Mouse (Mus musculus): ENCODE measurements around the gene Ascl1. TPM values are rescaled to one million over a fixed set of nuclear protein-coding genes. Genes with fewer than 3 reads are reported as not detected.

Ascl1 gene
- total RNA-seq (2017), result not detected in 2 replicates

- no peak for ATAC-seq (replicated peaks; ENCODE audit: low read depth, poor library complexity, severe bottlenecking)
Measured at GRCm38 (mm10) chr10:87493576-87493975, at the start of gene Ascl1. Ascl1 (minus strand) TSS chr10:87493660.

GRCm38 (mm10) chr10:87534172-87534571 lies 40.7 kb upstream of the Ascl1 start:
- no peak for ATAC-seq (replicated peaks; ENCODE audit: low read depth, poor library complexity, severe bottlenecking)

- no peak for ATAC-seq (replicated peaks; ENCODE audit: low read depth, poor library complexity, severe bottlenecking)
Measured at GRCm38 (mm10) chr10:87521646-87522045, 28.2 kb upstream of the Ascl1 start, which contains the start of gene Pah. Pah (plus strand) TSS chr10:87521795.

DNA sequence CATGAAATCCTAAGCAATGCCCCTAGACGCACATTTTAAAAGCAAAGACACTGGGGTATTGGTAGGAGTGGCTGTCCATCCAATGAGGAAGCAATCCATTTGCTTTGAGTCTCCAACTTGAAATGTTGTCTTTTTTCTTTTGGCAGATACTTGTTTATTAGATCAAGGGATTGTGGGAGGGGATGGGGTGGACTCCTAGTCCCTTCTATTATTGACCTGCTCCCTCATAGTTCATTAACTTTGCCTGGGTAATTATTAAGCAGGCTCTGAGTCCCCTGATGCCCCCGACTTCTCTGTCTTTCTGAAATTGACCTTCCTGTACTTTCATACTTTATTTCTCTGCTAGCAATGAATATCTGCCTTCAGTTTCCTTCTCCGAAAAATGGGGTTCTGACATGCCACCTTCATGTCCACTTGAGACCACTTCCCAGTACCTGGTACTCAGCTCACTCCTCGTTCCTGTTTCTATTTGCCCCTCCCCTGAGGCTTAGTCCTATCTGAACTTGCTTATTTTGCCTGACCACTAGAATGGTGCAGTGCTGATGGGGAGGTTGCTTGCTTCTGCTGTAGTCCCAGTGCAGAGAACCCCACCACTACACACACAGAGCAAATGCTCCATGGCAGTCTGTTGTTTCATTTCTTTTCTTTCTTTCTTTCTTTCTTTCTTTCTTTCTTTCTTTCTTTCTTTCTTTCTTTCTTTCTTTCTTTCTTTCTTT lies 27.1 kb upstream of the Ascl1 start:
- no peak for ATAC-seq (replicated peaks; ENCODE audit: low read depth, poor library complexity, severe bottlenecking)

- no peak for ATAC-seq (replicated peaks; ENCODE audit: low read depth, poor library complexity, severe bottlenecking)
Measured at GRCm38 (mm10) chr10:87518585-87518984, 25.1 kb upstream of the Ascl1 start.

- peak; percentile 42; the same call in 1 of the 2 replicates for ATAC-seq (replicated peaks; ENCODE audit: low read depth, poor library complexity, severe bottlenecking)
Measured at GRCm38 (mm10) chr10:87513052-87513451, 19.6 kb upstream of the Ascl1 start.

GRCm38 (mm10) chr10:87508581-87508980 lies 15.1 kb upstream of the Ascl1 start:
- ATAC-seq (replicated peaks; ENCODE audit: low read depth, poor library complexity, severe bottlenecking), result no peak

DNA sequence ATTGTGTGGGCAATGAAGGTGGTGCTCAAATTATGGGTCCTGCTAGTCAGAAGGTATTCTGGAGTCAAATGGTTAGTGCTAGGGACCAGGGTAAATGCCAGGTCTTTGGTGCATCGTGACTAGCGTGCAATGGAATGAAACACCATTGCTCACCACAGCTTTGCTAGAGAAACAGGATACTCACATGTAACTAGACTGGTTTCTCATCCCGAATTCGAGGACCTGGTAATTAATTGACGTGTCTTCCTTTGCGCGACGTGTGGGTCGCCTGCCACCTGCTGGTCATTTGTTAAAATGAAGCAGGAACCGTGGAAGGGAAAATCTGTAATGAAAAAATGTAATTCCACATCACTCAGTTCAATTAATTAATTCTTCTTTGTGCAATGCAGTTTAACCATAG lies 10.5 kb upstream of the Ascl1 start:
- peak; percentile 71; the same call in 1 of the 2 replicates for ATAC-seq (replicated peaks; ENCODE audit: low read depth, poor library complexity, severe bottlenecking)

- no peak for ATAC-seq (replicated peaks; ENCODE audit: low read depth, poor library complexity, severe bottlenecking)
Measured at GRCm38 (mm10) chr10:87502283-87502682, 8.8 kb upstream of the Ascl1 start.

DNA sequence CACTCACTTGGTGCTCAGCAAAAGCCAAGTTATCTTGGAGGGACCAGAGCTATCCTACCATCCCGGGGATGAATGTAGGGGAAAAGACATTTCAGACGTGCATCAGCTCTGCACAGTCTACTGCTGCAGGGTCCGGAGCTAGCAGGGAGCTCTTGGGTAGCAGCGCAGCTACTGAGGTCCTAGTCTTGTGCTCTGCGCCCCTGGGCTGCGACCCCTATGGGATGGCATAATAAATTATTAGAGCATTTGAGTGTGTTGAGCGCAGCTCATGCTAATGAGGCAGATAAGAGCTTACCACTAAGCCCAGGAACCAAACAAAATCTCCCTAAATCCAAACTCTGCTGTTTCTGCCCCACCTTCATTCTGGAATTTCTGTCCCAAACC lies 8.2 kb upstream of the Ascl1 start:
- ATAC-seq (replicated peaks; ENCODE audit: low read depth, poor library complexity, severe bottlenecking), result no peak

- ATAC-seq (replicated peaks; ENCODE audit: low read depth, poor library complexity, severe bottlenecking), result no peak
Measured at GRCm38 (mm10) chr10:87500926-87501658, 7.6 kb upstream of the Ascl1 start.

- no peak for ATAC-seq (replicated peaks; ENCODE audit: low read depth, poor library complexity, severe bottlenecking)
Measured at GRCm38 (mm10) chr10:87497056-87497455, 3.6 kb upstream of the Ascl1 start.

GRCm38 (mm10) chr10:87494596-87494995 lies 1.1 kb upstream of the Ascl1 start:
- peak; percentile 20; the same call in 1 of the 2 replicates for ATAC-seq (replicated peaks; ENCODE audit: low read depth, poor library complexity, severe bottlenecking)

- ATAC-seq (replicated peaks; ENCODE audit: low read depth, poor library complexity, severe bottlenecking), result no peak
Measured at GRCm38 (mm10) chr10:87494176-87494575, 716 bp upstream of the Ascl1 start.

DNA sequence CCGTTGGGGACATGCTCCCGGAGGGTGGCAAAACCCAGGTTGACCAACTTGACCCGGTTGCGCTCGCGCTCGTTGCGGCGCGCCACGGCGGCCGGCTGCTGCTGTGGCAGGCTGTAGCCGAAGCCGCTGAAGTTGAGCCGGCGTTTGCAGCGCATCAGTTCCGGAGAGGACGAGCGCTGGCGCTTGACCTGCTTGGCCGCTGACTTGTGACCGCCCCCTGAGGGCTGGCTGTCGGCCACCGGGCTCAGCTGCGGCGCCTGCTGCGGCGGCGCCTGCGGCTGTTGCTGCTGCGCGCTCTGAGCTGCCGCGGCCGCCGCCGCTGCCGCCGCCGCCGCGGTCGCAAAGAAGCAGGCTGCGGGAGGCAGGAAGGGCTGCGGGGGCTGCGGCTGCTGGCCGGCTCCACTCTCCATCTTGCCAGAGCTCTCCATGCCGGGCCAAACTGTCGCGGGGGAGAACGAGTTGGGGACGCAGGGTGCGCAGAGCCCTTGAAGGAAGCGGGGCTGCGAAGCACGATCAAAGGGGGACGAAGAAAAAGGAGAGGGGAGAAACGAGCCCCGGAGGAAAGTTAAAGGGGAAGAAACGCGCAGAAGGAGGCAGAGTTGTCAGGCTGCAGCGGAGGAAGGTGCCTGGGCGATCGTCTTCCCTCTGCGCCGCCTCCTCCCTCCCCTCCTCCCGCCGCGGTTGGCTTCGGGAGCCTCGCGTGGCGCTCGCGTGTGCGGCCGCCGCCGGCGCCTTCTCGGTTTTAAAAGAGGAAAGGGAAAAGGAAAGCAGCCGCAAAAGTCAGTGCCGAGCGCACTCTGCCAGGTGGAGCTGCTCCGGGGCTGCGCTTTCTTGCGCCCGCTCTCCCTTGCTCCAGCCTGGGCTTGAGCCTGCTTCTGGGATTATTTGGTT lies 554 bp downstream of the Ascl1 start:
- peak; percentile 45; the same call in 1 of the 2 replicates for ATAC-seq (replicated peaks; ENCODE audit: low read depth, poor library complexity, severe bottlenecking)

DNA sequence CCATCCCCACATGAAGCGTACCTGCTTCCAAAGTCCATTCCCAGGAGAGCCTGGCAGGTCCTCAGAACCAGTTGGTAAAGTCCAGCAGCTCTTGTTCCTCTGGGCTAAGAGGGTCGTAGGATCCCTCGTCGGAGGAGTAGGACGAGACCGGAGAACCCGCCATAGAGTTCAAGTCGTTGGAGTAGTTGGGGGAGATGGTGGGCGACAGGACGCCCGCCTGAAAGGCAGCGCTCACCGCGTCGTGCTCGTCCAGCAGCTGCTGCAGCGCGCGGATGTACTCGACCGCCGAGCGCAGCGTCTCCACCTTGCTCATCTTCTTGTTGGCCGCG lies 1.2 kb downstream of the Ascl1 start:
- no peak for ATAC-seq (replicated peaks; ENCODE audit: low read depth, poor library complexity, severe bottlenecking)

- no peak for ATAC-seq (replicated peaks; ENCODE audit: low read depth, poor library complexity, severe bottlenecking)
Measured at GRCm38 (mm10) chr10:87491485-87492040, 1.9 kb downstream of the Ascl1 start.

- no peak for ATAC-seq (replicated peaks; ENCODE audit: low read depth, poor library complexity, severe bottlenecking)
Measured at GRCm38 (mm10) chr10:87490328-87490727, 3.1 kb downstream of the Ascl1 start.

- ATAC-seq (replicated peaks; ENCODE audit: low read depth, poor library complexity, severe bottlenecking), result no peak
Measured at GRCm38 (mm10) chr10:87489246-87490009, 4.0 kb downstream of the Ascl1 start.
